Mouse (Mus musculus) gastrocnemius, postnatal 10 days (tissue): ENCODE data around the gene Cln6. TPM values are rescaled to one million over a fixed set of nuclear protein-coding genes. Genes with fewer than 3 reads are reported as not detected.

Source experiments
- DNase-seq: peaks from one replicate; pipeline ENCODE4 v3.0.0; 2021; ENCODE audit warnings: mixed read lengths
- total RNA-seq, 2 experiments: library from RNA; stranded (reverse); gene quantifications; 2 replicates each; pipeline ENCODE4 v1.2.3; 2021

Gene Cln6
- total RNA-seq, 2 experiments from 2014 or later, result 12.1 to 13.1 TPM

GRCm38 (mm10) chr9:62894486-62894885, 55.9 kb downstream of the Cln6 start:
- no peak for DNase-seq

Other genes starting within 250 kb of the Cln6 start
- 1 to 10 TPM; 5.4 to 9.0 TPM for gene Itga11, start 161.0 kb upstream of the Cln6 start, total RNA-seq
- 10 to 100 TPM; 20.2 to 24.2 TPM for gene Fem1b, start 26.9 kb upstream of the Cln6 start, total RNA-seq
- 1 to 10 TPM; 7.1 TPM for gene Calml4, start 19.3 kb downstream of the Cln6 start, total RNA-seq
- 10 to 100 TPM; 17.1 to 23.5 TPM for gene Pias1, start 149.1 kb downstream of the Cln6 start, total RNA-seq